Mouse (Mus musculus) c-Kit-positive CD71-positive TER-119-negative erythroid progenitor cells, embryonic 14.5 days (primary cell): ENCODE data around the gene Gna12.
A peak's percentile ranks its signal among the peaks of the same experiment; 100 is the strongest.

Experiments used
- DNase-seq: peaks from one replicate; pipeline ENCODE4 v3.0.0-alpha.2; 2013; ENCODE audit warnings: low read depth

Gna12 gene

GRCm38 (mm10) chr5:140752639-140753038, 77.6 kb downstream of the Gna12 start:
- DNase-seq: no peak

- no peak for DNase-seq
These were observed 78.2 kb downstream of the Gna12 start for GRCm38 (mm10) chr5:140752041-140752440.

- peak; percentile 20 for DNase-seq
These were observed 79.3 kb downstream of the Gna12 start for GRCm38 (mm10) chr5:140750925-140751324.

GRCm38 (mm10) chr5:140749062-140749875, 81.0 kb downstream of the Gna12 start:
- DNase-seq: peak; percentile 66

- DNase-seq: no peak
These were observed 81.8 kb downstream of the Gna12 start for GRCm38 (mm10) chr5:140748425-140748824.

GRCm38 (mm10) chr5:140743706-140744131, 86.5 kb downstream of the Gna12 start:
- no peak for DNase-seq

GRCm38 (mm10) chr5:140741877-140742276, 88.4 kb downstream of the Gna12 start:
- DNase-seq: peak; percentile 19

- DNase-seq: no peak
These were observed 89.2 kb downstream of the Gna12 start for GRCm38 (mm10) chr5:140741040-140741439.

- no peak for DNase-seq
These were observed 90.4 kb downstream of the Gna12 start for GRCm38 (mm10) chr5:140739813-140740212.

- DNase-seq: no peak
These were observed 94.1 kb downstream of the Gna12 start for GRCm38 (mm10) chr5:140736166-140736565.

- no peak for DNase-seq
These were observed 94.9 kb downstream of the Gna12 start for GRCm38 (mm10) chr5:140735297-140735696.

- DNase-seq: no peak
These were observed 96.9 kb downstream of the Gna12 start for GRCm38 (mm10) chr5:140733336-140733735.

GRCm38 (mm10) chr5:140732195-140732594, 98.0 kb downstream of the Gna12 start:
- DNase-seq: peak; percentile 22

GRCm38 (mm10) chr5:140731040-140731797, 99.0 kb downstream of the Gna12 start:
- DNase-seq: no peak

GRCm38 (mm10) chr5:140726946-140727740, 103.1 kb downstream of the Gna12 start:
- no peak for DNase-seq

- no peak for DNase-seq
These were observed 104.0 kb downstream of the Gna12 start for GRCm38 (mm10) chr5:140726062-140726839.

GRCm38 (mm10) chr5:140723822-140724221, 106.4 kb downstream of the Gna12 start, which contains the start of gene Amz1:
Amz1 (plus strand) TSS chr5:140724127.
- no peak for DNase-seq

- no peak for DNase-seq
These were observed 108.1 kb downstream of the Gna12 start for GRCm38 (mm10) chr5:140722121-140722520.

- DNase-seq: no peak
These were observed 109.5 kb downstream of the Gna12 start for GRCm38 (mm10) chr5:140720773-140721172.

- DNase-seq: no peak
These were observed 119.2 kb downstream of the Gna12 start for GRCm38 (mm10) chr5:140711040-140711439.

- no peak for DNase-seq
These were observed 119.9 kb downstream of the Gna12 start for GRCm38 (mm10) chr5:140710315-140710714.
